In the genomic region with DNA sequence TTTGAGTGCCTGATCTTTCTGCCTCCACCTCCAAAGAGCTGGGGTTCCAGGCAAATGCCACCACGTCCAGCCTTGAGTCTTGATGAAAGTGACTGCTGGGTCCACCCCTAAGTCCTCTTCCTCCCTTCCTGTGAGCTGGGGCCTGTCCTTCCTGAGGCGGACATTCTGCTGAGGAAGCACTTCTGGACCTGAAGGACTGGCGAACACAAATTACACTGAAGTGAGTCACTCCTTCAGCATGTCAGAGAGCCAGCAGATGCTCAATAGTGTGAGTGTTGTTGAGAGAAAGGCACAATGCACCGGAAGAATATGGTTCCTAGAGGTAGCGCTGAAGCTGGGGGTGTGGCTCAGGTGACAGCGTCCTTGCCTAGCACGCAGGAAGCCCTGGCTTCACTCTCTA, we compare ENCODE assay signal across 13 mouse cellular contexts. TPM values are rescaled to one million over a fixed set of nuclear protein-coding genes. Genes with fewer than 3 reads are reported as not detected.
A peak's percentile ranks its signal among the peaks of the same experiment; 100 is the strongest.
DNase-seq lines count a peak whose midpoint lies in the region; ATAC-seq and TF ChIP-seq lines count a peak whose summit lies in the region.
"Had no signal": no experiment of that assay in that cellular context is flagged by ENCODE, and none has a peak within 500 bp of the region (broad histone marks: within the 10 kb centered on the region; RNA-seq: fewer than 3 reads in every experiment).

No protein-coding gene starts in this region.

- no peak overlapping the region for H3K4me3 ChIP-seq in kidney, adult 2 months (ENCODE audit: insufficient read depth, low read depth, low read length)
- H3K4me3 ChIP-seq in kidney, embryonic 14.5 days (ENCODE audit: low read length): no peak overlapping the region
- H3K4me3 ChIP-seq in limb, embryonic 15.5 days: no peak overlapping the region
- H3K4me3 ChIP-seq in forebrain, postnatal 0 days (ENCODE audit: low read depth, low read length): no peak overlapping the region
- H3K4me3 ChIP-seq: forebrain, embryonic 12.5 days; stomach, embryonic 15.5 days had no signal

- TF ChIP-seq POLR2A in kidney, adult 2 months (IDR thresholded peaks at IDR 0.05; ENCODE audit: low read depth, low read length): no peak

- H3K4me2 ChIP-seq in kidney, embryonic 14.5 days (replicated peaks; ENCODE audit: low read depth, low read length): no peak overlapping the region
- H3K4me2 ChIP-seq in limb, embryonic 15.5 days: no peak overlapping the region
- H3K4me2 ChIP-seq in forebrain, postnatal 0 days (ENCODE audit: low read depth): no peak overlapping the region
- H3K4me2 ChIP-seq: forebrain, embryonic 12.5 days; stomach, embryonic 15.5 days had no signal

- ATAC-seq in kidney, embryonic 14.5 days (ENCODE audit: low FRiP score, low TSS enrichment): no peak
- no peak for ATAC-seq in limb, embryonic 15.5 days (ENCODE audit: insufficient number of reproducible peaks, low FRiP score, low TSS enrichment, low read depth)
- ATAC-seq in forebrain, postnatal 0 days: no peak
- no peak for ATAC-seq in activated CD4-positive, CD25-positive, alpha-beta regulatory T cell, adult 4 months

- H3K36me3 ChIP-seq in kidney, adult 2 months (ENCODE audit: control insufficient read depth, insufficient read depth, low read length): no peaks in the 10 kb centered on the region
- no peaks in the 10 kb centered on the region for H3K36me3 ChIP-seq in kidney, embryonic 14.5 days (ENCODE audit: control insufficient read depth, insufficient read depth, low read length)
- H3K36me3 ChIP-seq in limb, embryonic 15.5 days: peaks cover 29% of the 10 kb centered on the region
- peaks cover 21% of the 10 kb centered on the region for H3K36me3 ChIP-seq in forebrain, postnatal 0 days (ENCODE audit: insufficient read depth)
- H3K36me3 ChIP-seq: forebrain, embryonic 12.5 days; stomach, embryonic 15.5 days had no signal

- no peaks in the 10 kb centered on the region for H3K4me1 ChIP-seq in kidney, adult 2 months (ENCODE audit: control insufficient read depth, insufficient read depth, low read length)
- peaks cover 5% of the 10 kb centered on the region; the same call in 1 of the 2 replicates for H3K4me1 ChIP-seq in kidney, embryonic 14.5 days (ENCODE audit: control insufficient read depth, insufficient read depth, low read length)
- peaks cover 47% of the 10 kb centered on the region for H3K4me1 ChIP-seq in limb, embryonic 15.5 days
- H3K4me1 ChIP-seq in forebrain, postnatal 0 days (ENCODE audit: insufficient read depth): no peaks in the 10 kb centered on the region

- peak; percentile 13 for DNase-seq in kidney, adult 2 months
- peak; percentile 37 for DNase-seq in MN1 (ENCODE audit: low spot score)
- DNase-seq in brain, adult 2 months (ENCODE audit: low read depth, low spot score): peak; percentile 68
- no peak for DNase-seq in forebrain, postnatal 0 days
- DNase-seq in urinary bladder, postnatal 4 days (ENCODE audit: low spot score in 2 of 2): no peak
- DNase-seq: layer of hippocampus, adult 9-11 months; right cerebral cortex, adult 18-20 months had no signal

- no peak overlapping the region for H3K9ac ChIP-seq in kidney, embryonic 14.5 days (ENCODE audit: low read depth, low read length)
- H3K9ac ChIP-seq in limb, embryonic 15.5 days: no peak overlapping the region
- H3K9ac ChIP-seq in forebrain, postnatal 0 days: no peak overlapping the region
- H3K9ac ChIP-seq: forebrain, embryonic 12.5 days; stomach, embryonic 15.5 days had no signal

- no peaks in the 10 kb centered on the region for H3K27me3 ChIP-seq in kidney, adult 2 months (replicated peaks; ENCODE audit: control insufficient read depth, insufficient read depth, low read length)
- H3K27me3 ChIP-seq in kidney, embryonic 14.5 days (ENCODE audit: control insufficient read depth, insufficient read depth, low read length): no peaks in the 10 kb centered on the region
- no peaks in the 10 kb centered on the region for H3K27me3 ChIP-seq in limb, embryonic 15.5 days
- H3K27me3 ChIP-seq in forebrain, postnatal 0 days (ENCODE audit: insufficient read depth, low read length): no peaks in the 10 kb centered on the region
- H3K27me3 ChIP-seq: forebrain, embryonic 12.5 days; stomach, embryonic 15.5 days had no signal

- H3K27ac ChIP-seq in kidney, adult 2 months (ENCODE audit: insufficient read depth, low read depth, low read length): no peak overlapping the region
- no peak overlapping the region; the same call in 1 of the 2 replicates for H3K27ac ChIP-seq in kidney, embryonic 14.5 days (ENCODE audit: low read depth, low read length)
- H3K27ac ChIP-seq in limb, embryonic 15.5 days: peak overlapping the region; percentile 50; the same call in 1 of the 2 replicates
- no peak overlapping the region for H3K27ac ChIP-seq in forebrain, postnatal 0 days (ENCODE audit: low read depth, low read length)
- H3K27ac ChIP-seq: forebrain, embryonic 12.5 days; stomach, embryonic 15.5 days had no signal

- 41% methylated on average over 7 of the region's 7 CpGs for WGBS in kidney, adult 2 months
- WGBS in kidney, embryonic 14.5 days: 35% methylated on average over 7 of the region's 7 CpGs
- 53% methylated on average over 7 of the region's 7 CpGs for WGBS in limb, embryonic 15.5 days
- 77% methylated on average over 7 of the region's 7 CpGs for whole genome bisulfite sequencing in forebrain, postnatal 0 days

- H3K9me3 ChIP-seq in kidney, embryonic 14.5 days (ENCODE audit: control insufficient read depth, low read length): no peaks in the 10 kb centered on the region
- no peaks in the 10 kb centered on the region for H3K9me3 ChIP-seq in limb, embryonic 15.5 days
- H3K9me3 ChIP-seq in forebrain, postnatal 0 days (ENCODE audit: low read length): no peaks in the 10 kb centered on the region
- H3K9me3 ChIP-seq: forebrain, embryonic 12.5 days; stomach, embryonic 15.5 days had no signal

- no peak for TF ChIP-seq CTCF in kidney, adult 2 months (conservative IDR thresholded peaks at IDR 0.05; ENCODE audit: insufficient read depth, insufficient read length, low read depth, low read length)
- TF ChIP-seq CTCF in forebrain, postnatal 0 days (IDR thresholded peaks at IDR 0.05; ENCODE audit: low read depth): no peak

RNA-seq across cellular contexts. Expression of a gene that starts 26.8 kb away (rescaled TPM):
- polyA plus RNA-seq in kidney, adult 2 months (2012; rRNA removed): 130 and 131 TPM in 2 replicates
- 36.2 and 50.3 TPM in 2 replicates for polyA plus RNA-seq in kidney, embryonic 14.5 days (2014; fragmentation: Nextera tagmentation; extraction: Ambion mirVana)
- polyA plus RNA-seq in limb, embryonic 15.5 days (2015; fragmentation: Nextera tagmentation; extraction: Ambion mirVana): 42.7 and 46.2 TPM in 2 replicates
- total RNA-seq in forebrain, postnatal 0 days (2014; rRNA removed): 62.6 and 78.2 TPM in 2 replicates
- polyA plus RNA-seq in forebrain, postnatal 0 days (2015; fragmentation: Nextera tagmentation; extraction: Ambion mirVana): 51.5 and 52.9 TPM in 2 replicates
- 10 to 100 TPM; 38.8 to 51.6 TPM for polyA plus RNA-seq in activated CD4-positive, CD25-positive, alpha-beta regulatory T cell, adult 4 months (2017; shearing (Covaris generic))

RNA-seq across cellular contexts. Expression of a gene that starts 27.8 kb away (rescaled TPM):
- polyA plus RNA-seq in kidney, adult 2 months (2012; rRNA removed): 8.3 and 12.6 TPM in 2 replicates
- polyA plus RNA-seq in kidney, embryonic 14.5 days (2014; fragmentation: Nextera tagmentation; extraction: Ambion mirVana): 8.4 and 11.5 TPM in 2 replicates
- 20.5 and 26.6 TPM in 2 replicates for polyA plus RNA-seq in limb, embryonic 15.5 days (2015; fragmentation: Nextera tagmentation; extraction: Ambion mirVana)
- 76.2 and 106 TPM in 2 replicates for total RNA-seq in forebrain, postnatal 0 days (2014; rRNA removed)
- 47.9 and 71.6 TPM in 2 replicates for polyA plus RNA-seq in forebrain, postnatal 0 days (2015; fragmentation: Nextera tagmentation; extraction: Ambion mirVana)
- polyA plus RNA-seq in activated CD4-positive, CD25-positive, alpha-beta regulatory T cell, adult 4 months (2017; shearing (Covaris generic)): not detected
- total RNA-seq: megakaryocyte-erythroid progenitor cell, adult 5-6 weeks had no signal

RNA-seq across cellular contexts. Expression of a gene that starts 37.5 kb away (rescaled TPM):
- polyA plus RNA-seq in kidney, adult 2 months (2012; rRNA removed): 191 and 242 TPM in 2 replicates
- 142 and 529 TPM in 2 replicates for polyA plus RNA-seq in kidney, embryonic 14.5 days (2014; fragmentation: Nextera tagmentation; extraction: Ambion mirVana)
- 370 and 413 TPM in 2 replicates for polyA plus RNA-seq in limb, embryonic 15.5 days (2015; fragmentation: Nextera tagmentation; extraction: Ambion mirVana)
- 290 and 323 TPM in 2 replicates for total RNA-seq in forebrain, postnatal 0 days (2014; rRNA removed)
- polyA plus RNA-seq in forebrain, postnatal 0 days (2015; fragmentation: Nextera tagmentation; extraction: Ambion mirVana): 407 and 445 TPM in 2 replicates
- polyA plus RNA-seq in activated CD4-positive, CD25-positive, alpha-beta regulatory T cell, adult 4 months (2017; shearing (Covaris generic)): 100 to 1,000 TPM; 133 to 252 TPM

RNA-seq across cellular contexts. Expression of a gene that starts 38.2 kb away (rescaled TPM):
- 30.8 and 31.2 TPM in 2 replicates for polyA plus RNA-seq in kidney, adult 2 months (2012; rRNA removed)
- 12.4 and 21.3 TPM in 2 replicates for polyA plus RNA-seq in kidney, embryonic 14.5 days (2014; fragmentation: Nextera tagmentation; extraction: Ambion mirVana)
- polyA plus RNA-seq in limb, embryonic 15.5 days (2015; fragmentation: Nextera tagmentation; extraction: Ambion mirVana): 36.5 and 36.6 TPM in 2 replicates
- total RNA-seq in forebrain, postnatal 0 days (2014; rRNA removed): 62.2 and 64.4 TPM in 2 replicates
- 16.3 and 22.1 TPM in 2 replicates for polyA plus RNA-seq in forebrain, postnatal 0 days (2015; fragmentation: Nextera tagmentation; extraction: Ambion mirVana)
- polyA plus RNA-seq in activated CD4-positive, CD25-positive, alpha-beta regulatory T cell, adult 4 months (2017; shearing (Covaris generic)): 10 to 100 TPM; 14.9 to 18.3 TPM

RNA-seq across cellular contexts. Expression of a gene that starts 56.4 kb away (rescaled TPM):
- 182 and 215 TPM in 2 replicates for polyA plus RNA-seq in kidney, adult 2 months (2012; rRNA removed)
- 50.1 and 52.0 TPM in 2 replicates for polyA plus RNA-seq in kidney, embryonic 14.5 days (2014; fragmentation: Nextera tagmentation; extraction: Ambion mirVana)
- 58.0 and 67.7 TPM in 2 replicates for polyA plus RNA-seq in limb, embryonic 15.5 days (2015; fragmentation: Nextera tagmentation; extraction: Ambion mirVana)
- 197 and 210 TPM in 2 replicates for total RNA-seq in forebrain, postnatal 0 days (2014; rRNA removed)
- 160 and 186 TPM in 2 replicates for polyA plus RNA-seq in forebrain, postnatal 0 days (2015; fragmentation: Nextera tagmentation; extraction: Ambion mirVana)
- polyA plus RNA-seq in activated CD4-positive, CD25-positive, alpha-beta regulatory T cell, adult 4 months (2017; shearing (Covaris generic)): 10 to 100 TPM; 70.3 to 75.4 TPM

Comparison
In these comparisons a context has a peak if more than half of its experiments do, and no peak if none do; other contexts are left out.
1. DNase-seq: peak in kidney, adult 2 months (single experiment), MN1 (single experiment) and brain, adult 2 months (single experiment); none in forebrain, postnatal 0 days (single experiment) and urinary bladder, postnatal 4 days (0 of 2).